Mouse (Mus musculus): ENCODE results near the gene Car9. TPM values are rescaled to one million over a fixed set of nuclear protein-coding genes. Genes with fewer than 3 reads are reported as not detected.

The Car9 gene
- polyA plus RNA-seq (2012), result not detected in 2 replicates

- TF ChIP-seq GATA1 (IDR thresholded peaks at IDR 0.05; ENCODE audit: low read length), result no peak
Observed at GRCm38 (mm10) chr4:43506536-43507185, at the start of gene Car9. Gene Car9, plus strand, starts transcription at chr4:43506966.

GRCm38 (mm10) chr4:43457124-43457523, 49.6 kb upstream of the Car9 start:
- TF ChIP-seq GATA1 (IDR thresholded peaks at IDR 0.05; ENCODE audit: low read length), result no peak

GRCm38 (mm10) chr4:43463102-43463501, 43.7 kb upstream of the Car9 start:
- TF ChIP-seq GATA1 (IDR thresholded peaks at IDR 0.05; ENCODE audit: low read length), result no peak

- no peak for TF ChIP-seq GATA1 (IDR thresholded peaks at IDR 0.05; ENCODE audit: low read length)
Observed at GRCm38 (mm10) chr4:43465935-43466334, 40.8 kb upstream of the Car9 start.

- TF ChIP-seq GATA1 (IDR thresholded peaks at IDR 0.05; ENCODE audit: low read length), result no peak
Observed at GRCm38 (mm10) chr4:43466872-43467271, 39.9 kb upstream of the Car9 start.

GRCm38 (mm10) chr4:43470301-43470700, 36.5 kb upstream of the Car9 start:
- TF ChIP-seq GATA1 (IDR thresholded peaks at IDR 0.05; ENCODE audit: low read length), result no peak

GRCm38 (mm10) chr4:43473636-43474035, 33.1 kb upstream of the Car9 start:
- TF ChIP-seq GATA1 (IDR thresholded peaks at IDR 0.05; ENCODE audit: low read length), result no peak

- TF ChIP-seq GATA1 (IDR thresholded peaks at IDR 0.05; ENCODE audit: low read length), result no peak
Observed at GRCm38 (mm10) chr4:43476604-43477003, 30.2 kb upstream of the Car9 start.

- no peak for TF ChIP-seq GATA1 (IDR thresholded peaks at IDR 0.05; ENCODE audit: low read length)
Observed at GRCm38 (mm10) chr4:43477857-43478533, 28.8 kb upstream of the Car9 start.

GRCm38 (mm10) chr4:43478534-43478858, 28.3 kb upstream of the Car9 start:
- TF ChIP-seq GATA1 (IDR thresholded peaks at IDR 0.05; ENCODE audit: low read length), result no peak

GRCm38 (mm10) chr4:43478906-43479832, 27.6 kb upstream of the Car9 start:
- TF ChIP-seq GATA1 (IDR thresholded peaks at IDR 0.05; ENCODE audit: low read length), result no peak

GRCm38 (mm10) chr4:43480985-43481384, 25.8 kb upstream of the Car9 start:
- TF ChIP-seq GATA1 (IDR thresholded peaks at IDR 0.05; ENCODE audit: low read length), result no peak

- TF ChIP-seq GATA1 (IDR thresholded peaks at IDR 0.05; ENCODE audit: low read length), result no peak
Observed at GRCm38 (mm10) chr4:43481894-43482456, 24.8 kb upstream of the Car9 start.

GRCm38 (mm10) chr4:43482591-43482990, 24.2 kb upstream of the Car9 start:
- no peak for TF ChIP-seq GATA1 (IDR thresholded peaks at IDR 0.05; ENCODE audit: low read length)

GRCm38 (mm10) chr4:43483535-43484091, 23.2 kb upstream of the Car9 start, which contains the start of gene Sit1:
Gene Sit1, minus strand, starts transcription at chr4:43483734.
- no peak for TF ChIP-seq GATA1 (IDR thresholded peaks at IDR 0.05; ENCODE audit: low read length)

Data from G1E-ER4 (cell line).